Mouse (Mus musculus) cortical plate, adult 2 months (tissue): ENCODE results near the gene Fam3c. TPM values are rescaled to one million over a fixed set of nuclear protein-coding genes. Genes with fewer than 3 reads are reported as not detected.
"Not testable (repeated sequence)": the region's sequence is repeated elsewhere in the genome, so short reads cannot be mapped to it uniquely, and the experiment has no call there.

Experiments
- H3K27ac ChIP-seq: fragments of 200-500 bp; 2 replicates; pipeline ENCODE4 v1.5.1; 2012; ENCODE audit warnings: low read length, control low read depth, inconsistent platforms; ENCODE audit not compliant: insufficient read depth
- H3K4me1 ChIP-seq: fragments of 200-500 bp; 2 replicates; pipeline ENCODE4 v1.6.1; 2011; ENCODE audit warnings: low read length; ENCODE audit not compliant: control insufficient read depth, insufficient read depth
- H3K4me3 ChIP-seq: fragments of 200-500 bp; 2 replicates; pipeline ENCODE4 v1.5.1; 2011; ENCODE audit warnings: mild to moderate bottlenecking, low read length, control low read depth; ENCODE audit not compliant: insufficient read depth
- CTCF ChIP-seq: fragments of 200-500 bp; IDR thresholded peaks from 2 replicates; pipeline ENCODE4 v1.5.1; 2011; ENCODE audit warnings: mild to moderate bottlenecking, control low read depth, low read length; ENCODE audit not compliant: insufficient read depth; ENCODE audit errors: extremely low read depth
- POLR2A ChIP-seq: fragments of 200-500 bp; IDR thresholded peaks from 2 replicates; pipeline ENCODE4 v1.6.1; 2011; ENCODE audit warnings: mild to moderate bottlenecking, low read length, control low read depth; ENCODE audit not compliant: insufficient read depth; ENCODE audit errors: extremely low read depth
- polyA plus RNA-seq: library from polyadenylated mRNA; depleted of rRNA; stranded (reverse); fragments of >200 nt; gene quantifications from 2 replicates; pipeline ENCODE4 v1.2.3, GENCODE M21; 2012; rRNA removed

Gene Fam3c
- polyA plus RNA-seq, 1 experiment: 35.3 TPM

DNA sequence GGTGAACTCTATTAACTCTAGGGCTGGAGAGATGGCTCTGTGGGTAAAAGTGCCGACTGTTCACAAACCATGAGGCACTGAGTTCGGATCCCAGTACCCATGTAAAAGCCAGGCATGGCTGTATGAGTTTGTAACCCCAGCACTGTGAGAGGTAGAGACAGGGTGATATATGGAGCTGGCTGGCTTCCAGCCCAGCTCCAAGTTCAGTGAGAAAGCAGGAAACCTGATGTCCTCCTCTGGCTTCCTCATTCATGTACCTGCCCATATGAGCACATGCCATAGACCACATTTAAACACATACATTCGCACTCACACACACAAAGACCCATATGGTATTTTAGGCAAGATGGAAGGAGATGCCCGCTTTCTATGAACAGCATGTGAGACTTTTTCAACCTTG, 73.6 kb downstream of the Fam3c start:
- Histone ChIP-seq H3K4me3 (no peak overlapping the region), H3K4me1 (no peaks in the 10 kb centered on the region), H3K27ac (no peak overlapping the region)
- TF ChIP-seq CTCF (no peak), POLR2A (no peak)

DNA sequence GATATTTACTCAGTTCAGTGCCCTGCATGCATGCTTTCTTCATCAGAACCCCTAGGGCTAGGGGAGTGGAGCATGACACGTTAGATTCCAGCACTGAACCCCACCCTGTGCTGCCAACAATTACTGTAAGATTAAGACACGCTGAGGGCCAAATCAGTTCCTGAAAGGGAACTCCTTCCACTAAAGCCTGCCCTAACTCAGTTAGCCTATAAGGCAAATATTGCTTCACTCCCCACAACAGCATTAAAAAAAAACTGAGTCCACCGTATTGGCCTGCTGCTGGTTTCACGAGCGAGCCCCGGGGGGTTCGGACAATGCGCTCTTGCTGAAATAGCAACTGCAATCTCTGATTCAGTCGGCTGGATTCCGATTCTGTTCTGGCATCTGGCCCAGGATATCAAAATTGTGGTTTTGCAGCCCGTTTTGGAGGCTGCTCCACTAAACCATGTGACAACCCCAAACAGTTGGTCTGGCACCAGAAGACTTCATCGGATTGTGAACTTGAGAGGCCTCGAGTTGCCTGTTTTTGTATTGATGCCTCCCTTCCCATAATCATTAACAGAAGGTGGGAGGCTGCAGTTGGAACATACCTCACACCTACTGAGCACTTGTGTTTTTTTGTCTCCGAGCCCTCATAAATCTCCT, 75.7 kb downstream of the Fam3c start:
- TF ChIP-seq CTCF (no peak), POLR2A (no peak)
- Histone ChIP-seq H3K4me1 (no peaks in the 10 kb centered on the region), H3K4me3 (no peak overlapping the region), H3K27ac (no peak overlapping the region)

DNA sequence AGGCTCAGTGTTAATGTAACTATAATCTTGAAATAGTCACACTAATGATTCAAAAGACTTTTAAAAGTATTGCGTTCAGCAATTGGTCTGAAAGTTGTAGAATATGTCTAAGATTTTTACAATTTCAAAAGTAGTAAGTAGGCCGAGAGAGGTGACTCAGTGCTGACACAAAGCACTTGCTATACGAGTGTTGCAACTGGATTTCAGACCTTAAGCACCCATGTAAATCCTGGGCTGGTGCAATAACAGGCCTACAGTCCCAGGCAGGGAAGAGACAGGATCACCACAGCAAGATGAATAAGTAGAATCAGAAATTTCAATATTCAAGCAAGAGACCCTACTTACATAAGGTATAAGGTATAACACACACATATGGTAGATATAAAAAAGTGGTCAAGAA, 78.1 kb downstream of the Fam3c start:
- TF ChIP-seq POLR2A (no peak), CTCF (no peak)
- H3K4me1 ChIP-seq: no peaks in the 10 kb centered on the region
- H3K27ac ChIP-seq: no peak overlapping the region
- no peak overlapping the region for H3K4me3 ChIP-seq

DNA sequence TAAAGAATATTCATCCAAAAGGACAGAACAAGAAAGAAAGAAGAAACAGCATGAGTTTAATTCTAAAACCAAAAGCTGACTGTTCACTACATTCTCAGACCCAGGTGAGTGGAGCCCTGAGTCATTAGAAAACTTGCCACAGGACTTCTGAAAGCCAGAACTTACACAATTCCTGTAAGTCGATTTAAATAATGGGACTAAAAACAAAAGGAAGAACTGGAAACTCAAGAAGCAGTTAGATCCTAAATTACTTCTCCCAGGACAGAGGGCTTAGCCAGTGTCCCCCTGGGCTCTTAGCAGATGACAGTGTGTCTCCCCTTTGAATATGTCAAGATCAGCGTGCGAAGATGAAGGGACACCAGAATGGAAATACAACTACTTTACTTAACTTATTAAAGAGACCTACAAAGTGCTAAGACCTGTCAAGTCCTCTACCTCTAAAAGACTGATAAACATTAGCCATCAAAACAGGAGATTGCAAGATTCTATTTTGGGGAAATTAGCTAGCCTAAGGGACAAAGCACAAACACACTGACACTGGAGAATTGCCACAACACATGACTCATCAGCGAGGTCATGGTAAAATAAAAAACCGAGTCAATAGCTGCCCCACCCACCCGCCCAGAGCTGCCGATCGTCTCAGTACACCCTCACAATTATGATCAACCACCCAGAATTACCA, 86.1 kb downstream of the Fam3c start:
- Histone ChIP-seq H3K4me3 (no peak overlapping the region), H3K27ac (no peak overlapping the region), H3K4me1 (no peaks in the 10 kb centered on the region)
- no peak for TF ChIP-seq POLR2A
- TF ChIP-seq CTCF: no peak

DNA sequence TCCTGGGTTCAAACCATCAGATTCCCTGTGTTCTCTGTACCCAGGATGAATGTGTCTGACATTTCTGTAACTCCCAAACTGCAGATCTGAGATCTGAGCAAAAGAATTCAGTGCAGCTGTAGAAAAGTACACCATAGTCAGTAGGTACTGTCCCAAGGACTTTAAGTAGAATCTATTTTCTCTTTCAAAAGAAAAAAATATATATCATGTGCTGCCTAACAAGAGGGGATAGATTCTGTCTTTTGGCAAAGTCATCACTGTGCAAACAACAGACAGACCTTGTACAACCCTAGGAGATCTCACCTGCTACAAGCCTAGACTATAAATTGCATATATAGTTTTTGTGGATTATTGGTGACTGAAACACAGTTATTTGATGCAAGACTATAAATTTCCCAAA, 87.4 kb downstream of the Fam3c start:
- H3K27ac ChIP-seq: no peak overlapping the region
- no peaks in the 10 kb centered on the region for H3K4me1 ChIP-seq
- H3K4me3 ChIP-seq: no peak overlapping the region
- no peak for TF ChIP-seq POLR2A
- no peak for TF ChIP-seq CTCF

DNA sequence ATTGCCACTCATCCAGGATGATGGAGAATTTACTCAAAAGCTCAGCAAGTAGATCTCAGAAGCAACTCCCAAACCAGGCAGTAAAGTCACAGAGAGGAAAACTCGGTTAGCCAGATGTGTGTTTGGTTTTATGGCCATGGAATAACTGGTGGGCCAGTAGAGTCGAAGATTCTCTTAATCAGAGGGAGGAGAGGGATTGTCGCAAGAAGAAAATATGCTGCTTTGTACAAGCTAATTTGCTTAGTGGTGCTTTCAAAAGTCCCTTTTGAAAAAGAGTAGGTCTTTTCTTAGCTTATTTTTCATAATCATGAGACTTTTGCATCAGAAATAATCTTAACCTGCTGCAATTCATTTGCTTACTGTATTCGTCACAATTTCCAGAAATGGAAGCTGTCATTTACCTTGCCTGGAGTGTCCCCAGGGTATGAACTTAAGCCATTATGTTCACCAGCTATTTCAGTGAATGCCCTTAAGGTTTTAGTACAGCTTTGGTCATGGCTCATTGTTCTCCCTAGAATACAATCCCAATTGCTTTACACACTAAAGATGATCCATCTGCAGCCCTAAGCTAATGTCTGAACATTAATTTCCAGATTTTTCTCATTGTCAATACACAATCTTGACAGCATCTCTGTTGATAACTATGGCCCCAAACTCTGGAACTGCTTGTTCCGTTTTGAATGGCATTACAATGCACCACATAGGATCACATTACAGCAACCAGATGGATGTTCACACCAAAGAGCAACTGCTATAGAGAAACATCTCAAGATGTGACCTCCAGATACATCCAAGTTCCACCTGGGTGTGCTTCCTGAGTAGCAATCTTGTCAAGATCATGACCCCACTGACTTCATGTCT, 88.0 kb downstream of the Fam3c start:
- H3K4me1 ChIP-seq: no peaks in the 10 kb centered on the region
- TF ChIP-seq POLR2A (no peak), CTCF (no peak)
- H3K27ac ChIP-seq: no peak overlapping the region
- no peak overlapping the region for H3K4me3 ChIP-seq

DNA sequence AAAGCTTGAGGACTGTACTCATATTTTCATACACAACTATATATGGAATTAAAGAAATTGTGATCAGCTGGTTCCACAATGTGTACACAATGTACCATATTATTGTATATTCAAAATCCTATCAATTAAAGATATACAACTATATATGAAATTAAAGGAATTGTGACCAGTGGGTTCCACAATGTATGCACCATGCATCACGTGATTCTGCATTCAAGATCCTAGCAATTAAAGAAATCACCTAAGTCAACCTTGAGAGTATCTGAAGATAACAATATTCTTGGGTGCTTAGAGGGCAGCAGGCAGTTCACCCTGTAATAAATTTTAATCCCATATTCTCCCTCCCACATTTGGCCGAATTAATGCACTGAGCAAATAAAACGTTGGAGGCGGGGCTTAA, 90.0 kb downstream of the Fam3c start:
- TF ChIP-seq CTCF: no peak
- TF ChIP-seq POLR2A: no peak
- no peak overlapping the region for H3K27ac ChIP-seq
- no peaks in the 10 kb centered on the region for H3K4me1 ChIP-seq
- H3K4me3 ChIP-seq: no peak overlapping the region

DNA sequence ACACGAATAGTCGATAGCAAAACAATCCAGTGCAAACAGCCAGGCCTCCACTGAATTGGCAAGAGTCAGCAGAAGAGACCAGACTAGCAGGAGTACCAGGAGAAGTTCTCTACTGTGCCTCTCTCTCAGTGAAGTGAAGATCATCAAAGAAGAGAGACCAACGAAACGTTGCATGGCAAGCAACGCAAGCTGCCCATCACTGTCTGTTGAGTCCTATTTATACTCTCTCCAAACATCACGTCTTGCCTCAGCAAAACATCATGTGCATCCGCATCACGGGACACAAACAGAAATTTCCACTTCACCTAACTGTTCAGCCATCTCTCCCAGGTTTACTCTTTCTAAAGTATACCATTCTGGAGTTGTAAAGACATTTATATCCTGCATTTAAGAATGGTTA, 91.9 kb downstream of the Fam3c start:
- H3K4me3 ChIP-seq, H3K4me1 ChIP-seq, H3K27ac ChIP-seq: not testable (repeated sequence)

DNA sequence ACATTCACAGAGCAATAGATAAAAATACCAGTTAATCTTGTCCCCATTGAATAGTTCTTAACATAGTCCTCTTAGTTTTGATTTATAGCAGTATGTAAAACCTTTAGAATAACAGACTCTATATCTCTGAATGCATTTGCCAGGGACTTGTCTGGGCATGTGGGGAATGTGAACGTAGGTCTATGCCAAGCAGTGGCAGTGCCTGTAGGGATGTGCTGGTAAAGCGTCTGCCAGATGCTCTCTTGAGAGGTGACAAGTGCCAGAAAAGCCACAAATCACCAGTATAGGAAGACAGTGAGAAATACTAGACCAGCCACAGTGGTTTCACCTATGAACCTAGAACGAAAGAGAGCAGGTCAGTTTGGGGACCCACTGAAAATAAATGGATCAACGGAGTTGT, 93.5 kb downstream of the Fam3c start:
- Histone ChIP-seq H3K4me1 (no peaks in the 10 kb centered on the region), H3K27ac (no peak overlapping the region), H3K4me3 (no peak overlapping the region)
- TF ChIP-seq POLR2A: no peak

DNA sequence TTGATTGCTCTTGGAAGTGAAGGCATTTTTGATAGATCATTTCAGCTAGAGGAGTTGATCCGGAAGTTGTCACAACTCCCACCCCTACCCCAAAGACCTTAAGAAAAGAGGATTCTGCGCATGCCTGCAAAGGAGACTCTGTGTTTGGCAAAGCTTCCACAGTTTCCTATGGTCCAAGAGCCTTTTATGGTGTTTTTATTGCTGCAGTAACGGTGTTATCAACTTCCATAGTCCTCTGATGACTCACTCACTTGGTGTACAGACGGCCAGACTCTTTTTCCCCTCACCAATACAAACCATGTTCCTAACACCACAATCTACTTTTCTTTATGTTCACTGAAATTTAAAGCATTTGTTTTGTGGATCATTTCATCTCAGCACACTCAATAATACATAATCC, 97.3 kb downstream of the Fam3c start:
- TF ChIP-seq POLR2A (no peak), CTCF (no peak)
- no peak overlapping the region for H3K27ac ChIP-seq
- H3K4me3 ChIP-seq: no peak overlapping the region
- H3K4me1 ChIP-seq: no peaks in the 10 kb centered on the region

Other genes starting within 250 kb of the Fam3c start
- 0.67 and 0.96 TPM in 2 replicates for gene Wnt16, start 68.0 kb downstream of the Fam3c start, polyA plus RNA-seq